Mouse (Mus musculus): ENCODE results near the gene Olfr887. TPM values are rescaled to one million over a fixed set of nuclear protein-coding genes. Genes with fewer than 3 reads are reported as not detected.

Gene Olfr887
- polyA plus RNA-seq (2015; fragmentation: Nextera tagmentation; extraction: Ambion mirVana): not detected in 2 replicates

DNA sequence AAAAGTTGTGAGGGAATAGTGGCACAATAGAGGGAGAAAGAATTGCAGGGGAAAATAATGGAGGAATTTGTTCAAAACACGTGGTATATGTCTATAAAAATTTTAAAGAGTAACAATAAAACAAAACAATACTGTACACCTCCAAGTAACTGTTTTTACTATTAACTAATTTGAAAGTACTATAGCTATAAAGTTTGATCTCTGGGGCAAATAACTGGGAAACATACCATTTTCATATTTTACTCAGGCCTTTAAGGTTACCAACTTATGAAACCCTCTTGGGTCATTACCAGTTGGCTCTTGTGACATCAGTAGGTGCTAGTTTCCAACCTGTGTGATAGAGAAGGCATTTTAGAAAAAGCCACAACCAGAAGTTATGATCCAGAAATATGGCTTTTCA lies at the start of gene Olfr887:
TSS of gene Olfr887 (plus strand) at position 301 of the 400 bp plus-strand sequence.
- no peak for ATAC-seq (replicated peaks)
- Histone ChIP-seq H3K4me1 (no peaks in the 10 kb centered on the region), H3K36me3 (replicated peaks) (no peaks in the 10 kb centered on the region), H3K4me3 (no peak within 1 kb of the TSS), H3K9me3 (no peaks in the 10 kb centered on the region), H3K4me2 (no peak within 1 kb of the TSS), H3K27ac (no peak within 1 kb of the TSS), H3K27me3 (replicated peaks) (no peaks in the 10 kb centered on the region), H3K9ac (no peak within 1 kb of the TSS)
- WGBS: 96% methylated on average over 1 of the region's 1 CpGs

DNA sequence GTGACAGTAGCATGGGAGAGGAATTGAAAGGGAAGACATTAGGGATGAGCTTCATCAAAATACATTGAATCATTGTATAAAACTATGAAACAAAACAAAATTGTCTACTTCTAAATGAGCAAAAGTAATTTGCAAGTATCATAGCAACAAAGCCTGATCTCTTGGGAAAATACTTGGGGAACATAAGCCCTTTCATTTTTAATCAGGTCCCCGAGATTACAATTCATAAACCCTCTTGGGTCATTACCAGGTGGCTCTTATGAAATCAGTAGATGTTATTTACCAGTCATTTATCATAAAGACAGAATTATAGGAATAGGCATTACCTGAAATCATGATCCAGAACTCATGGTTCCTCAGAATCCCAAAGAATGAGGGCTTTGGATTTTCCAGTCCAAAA lies 37.6 kb upstream of the Olfr887 start, which contains the start of gene Olfr884:
TSS of gene Olfr884 (plus strand) at position 301 of the 400 bp plus-strand sequence.
- Histone ChIP-seq H3K4me2 (no peak within 1 kb of the TSS), H3K9ac (no peak within 1 kb of the TSS), H3K9me3 (no peaks in the 10 kb centered on the region), H3K4me1 (no peaks in the 10 kb centered on the region), H3K4me3 (no peak within 1 kb of the TSS), H3K27ac (no peak within 1 kb of the TSS), H3K27me3 (replicated peaks) (no peaks in the 10 kb centered on the region), H3K36me3 (replicated peaks) (no peaks in the 10 kb centered on the region)
- 57% methylated on average over 1 of the region's 1 CpGs for WGBS
- ATAC-seq (replicated peaks): no peak

DNA sequence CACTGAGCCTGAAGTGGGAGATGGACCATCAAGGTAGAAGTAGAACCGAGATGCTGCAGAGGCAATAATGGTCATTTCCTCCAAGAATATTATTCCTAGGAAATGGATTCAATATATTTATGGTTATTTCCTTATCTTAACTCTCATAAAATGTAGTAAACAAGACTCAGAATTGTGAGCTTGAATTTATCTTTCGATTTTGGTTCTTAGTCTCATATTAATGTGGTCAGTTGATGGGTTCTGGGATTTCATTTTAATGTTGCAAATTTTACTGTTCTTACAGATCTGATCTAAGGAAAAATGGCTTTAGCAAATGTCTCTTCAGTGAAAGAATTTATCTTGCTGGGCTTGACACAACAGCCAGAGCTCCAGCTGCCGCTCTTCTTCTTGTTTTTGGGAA lies 22.9 kb upstream of the Olfr887 start, which contains the start of gene Olfr885:
TSS of gene Olfr885 (plus strand) at position 301 of the 400 bp plus-strand sequence.
- WGBS: 93% methylated on average over 3 of the region's 3 CpGs
- H3K27me3 ChIP-seq (replicated peaks): no peaks in the 10 kb centered on the region
- H3K9ac ChIP-seq: no peak within 1 kb of the TSS
- H3K4me2 ChIP-seq: no peak within 1 kb of the TSS
- no peaks in the 10 kb centered on the region for H3K9me3 ChIP-seq
- H3K36me3 ChIP-seq (replicated peaks): no peaks in the 10 kb centered on the region
- H3K4me1 ChIP-seq: no peaks in the 10 kb centered on the region
- H3K4me3 ChIP-seq: no peak within 1 kb of the TSS
- no peak within 1 kb of the TSS for H3K27ac ChIP-seq
- no peak for ATAC-seq (replicated peaks)

DNA sequence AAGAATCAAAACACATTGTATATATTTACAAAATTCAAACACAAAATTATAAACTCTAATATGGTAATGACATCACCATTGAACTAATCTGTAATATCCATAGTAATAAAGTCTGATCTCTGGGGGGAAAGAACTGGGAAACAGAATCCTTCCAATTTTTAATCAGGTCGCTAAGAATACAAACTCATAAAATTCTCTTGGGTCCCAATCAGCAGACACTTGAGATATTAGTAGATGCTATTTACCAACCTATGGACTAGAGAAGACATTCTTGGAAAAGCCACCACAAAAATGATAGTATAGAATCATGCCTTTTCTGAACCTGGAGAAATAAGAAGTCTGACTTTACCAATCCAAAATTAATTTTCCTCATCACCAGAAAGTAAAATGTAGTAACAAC lies 24.0 kb downstream of the Olfr887 start, which contains the start of gene Olfr888:
TSS of gene Olfr888 (plus strand) at position 301 of the 400 bp plus-strand sequence.
- Histone ChIP-seq H3K9me3 (no peaks in the 10 kb centered on the region), H3K4me1 (no peaks in the 10 kb centered on the region), H3K9ac (no peak within 1 kb of the TSS), H3K27ac (no peak within 1 kb of the TSS), H3K4me2 (no peak within 1 kb of the TSS), H3K27me3 (replicated peaks) (no peaks in the 10 kb centered on the region), H3K4me3 (no peak within 1 kb of the TSS), H3K36me3 (replicated peaks) (no peaks in the 10 kb centered on the region)
- 81% methylated on average over 1 of the region's 1 CpGs for WGBS
- ATAC-seq (replicated peaks): no peak

DNA sequence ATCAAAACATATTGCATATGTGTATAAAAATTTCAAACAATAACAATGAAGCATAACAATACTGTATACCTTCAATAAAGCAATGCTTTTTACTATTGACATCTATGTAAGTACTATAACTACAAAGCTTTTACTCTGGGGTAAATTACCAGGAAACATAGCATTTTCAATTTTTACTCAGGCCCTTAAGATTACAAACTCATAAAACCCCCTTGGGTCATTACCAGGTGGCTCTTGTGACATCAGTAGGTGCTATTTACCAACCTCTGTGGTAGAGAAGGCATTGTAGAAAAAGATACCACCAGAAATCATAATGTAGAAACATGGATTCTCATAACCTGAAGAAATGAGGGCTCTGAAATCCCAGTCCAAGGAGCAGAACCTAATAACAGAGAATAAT lies 31.0 kb downstream of the Olfr887 start, which contains the start of gene Olfr889:
TSS of gene Olfr889 (plus strand) at position 301 of the 400 bp plus-strand sequence.
- Histone ChIP-seq H3K36me3 (replicated peaks) (no peaks in the 10 kb centered on the region), H3K9me3 (no peaks in the 10 kb centered on the region), H3K9ac (no peak within 1 kb of the TSS), H3K4me1 (no peaks in the 10 kb centered on the region), H3K27me3 (replicated peaks) (no peaks in the 10 kb centered on the region), H3K4me3 (no peak within 1 kb of the TSS), H3K27ac (no peak within 1 kb of the TSS), H3K4me2 (no peak within 1 kb of the TSS)
- no peak for ATAC-seq (replicated peaks)

Other genes with a start within 250 kb of the Olfr887 start
- not detected in 2 replicates for gene Olfr877, start 229.8 kb upstream of the Olfr887 start, polyA plus RNA-seq (2015; fragmentation: Nextera tagmentation; extraction: Ambion mirVana)
- not detected in 2 replicates for gene Olfr145, start 187.3 kb upstream of the Olfr887 start, polyA plus RNA-seq (2015; fragmentation: Nextera tagmentation; extraction: Ambion mirVana)
- not detected in 2 replicates for gene Olfr878, start 166.2 kb upstream of the Olfr887 start, polyA plus RNA-seq (2015; fragmentation: Nextera tagmentation; extraction: Ambion mirVana)
- gene Olfr881, start 92.2 kb upstream of the Olfr887 start, polyA plus RNA-seq (2015; fragmentation: Nextera tagmentation; extraction: Ambion mirVana): not detected in 2 replicates
- gene Olfr883, start 58.3 kb upstream of the Olfr887 start, polyA plus RNA-seq (2015; fragmentation: Nextera tagmentation; extraction: Ambion mirVana): not detected in 2 replicates
- not detected in 2 replicates for gene Olfr884, start 37.5 kb upstream of the Olfr887 start, polyA plus RNA-seq (2015; fragmentation: Nextera tagmentation; extraction: Ambion mirVana)
- gene Olfr885, start 22.8 kb upstream of the Olfr887 start, polyA plus RNA-seq (2015; fragmentation: Nextera tagmentation; extraction: Ambion mirVana): not detected in 2 replicates
- gene Olfr888, start 24.1 kb downstream of the Olfr887 start, polyA plus RNA-seq (2015; fragmentation: Nextera tagmentation; extraction: Ambion mirVana): not detected in 2 replicates
- 0.05 and 0.08 TPM in 2 replicates for gene Olfr889, start 31.1 kb downstream of the Olfr887 start, polyA plus RNA-seq (2015; fragmentation: Nextera tagmentation; extraction: Ambion mirVana)
- not detected in 2 replicates for gene Olfr890, start 58.4 kb downstream of the Olfr887 start, polyA plus RNA-seq (2015; fragmentation: Nextera tagmentation; extraction: Ambion mirVana)
- not detected in 2 replicates for gene Olfr891, start 96.7 kb downstream of the Olfr887 start, polyA plus RNA-seq (2015; fragmentation: Nextera tagmentation; extraction: Ambion mirVana)
- not detected in 2 replicates for gene Olfr893, start 124.3 kb downstream of the Olfr887 start, polyA plus RNA-seq (2015; fragmentation: Nextera tagmentation; extraction: Ambion mirVana)
- not detected in 2 replicates for gene Olfr894, start 134.0 kb downstream of the Olfr887 start, polyA plus RNA-seq (2015; fragmentation: Nextera tagmentation; extraction: Ambion mirVana)
- gene Olfr143, start 168.7 kb downstream of the Olfr887 start, polyA plus RNA-seq (2015; fragmentation: Nextera tagmentation; extraction: Ambion mirVana): not detected in 2 replicates
- gene Olfr895, start 183.8 kb downstream of the Olfr887 start, polyA plus RNA-seq (2015; fragmentation: Nextera tagmentation; extraction: Ambion mirVana): not detected in 2 replicates
- not detected in 2 replicates for gene Olfr896-ps1, start 207.0 kb downstream of the Olfr887 start, polyA plus RNA-seq (2015; fragmentation: Nextera tagmentation; extraction: Ambion mirVana)
- not detected in 2 replicates for gene Olfr25, start 245.0 kb downstream of the Olfr887 start, polyA plus RNA-seq (2015; fragmentation: Nextera tagmentation; extraction: Ambion mirVana)

All from midbrain, embryonic 15.5 days (tissue).